Mouse (Mus musculus): ENCODE data around the gene Gm21987. TPM values are rescaled to one million over a fixed set of nuclear protein-coding genes. Genes with fewer than 3 reads are reported as not detected.

The Gm21987 gene
- polyA plus RNA-seq, 1 experiment from 2014 or later = 0.53 TPM

DNA sequence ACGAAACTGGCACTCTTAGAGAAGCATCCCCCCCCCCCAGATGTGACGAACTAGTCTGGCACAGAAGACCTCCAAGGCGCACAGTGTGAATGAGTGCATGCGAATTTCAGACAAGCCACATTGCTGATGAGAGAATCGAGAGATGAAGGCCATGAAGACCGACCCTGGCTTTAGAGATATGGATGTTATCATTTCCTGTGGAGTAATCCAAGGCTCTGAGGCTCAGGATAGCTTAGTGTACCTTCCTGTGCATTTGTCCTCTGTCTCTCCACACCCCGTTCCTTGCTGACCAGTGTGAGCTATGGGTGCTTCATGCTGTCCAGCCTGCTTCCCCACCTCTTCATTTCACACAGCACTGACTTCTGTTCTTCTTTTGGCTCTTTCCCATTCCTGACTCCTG, 28.3 kb downstream of the Gm21987 start:
- no peak overlapping the region for H3K27ac ChIP-seq
- H3K36me3 ChIP-seq = no peaks in the 10 kb centered on the region
- H3K4me1 ChIP-seq (replicated peaks) = 0 out of 2 replicates have a peak, but pooled peaks cover 11% of the 10 kb centered on the region
- no peak overlapping the region for H3K4me2 ChIP-seq (replicated peaks)
- no peak for ATAC-seq
- H3K9me3 ChIP-seq = no peaks in the 10 kb centered on the region
- H3K27me3 ChIP-seq (replicated peaks) = no peaks in the 10 kb centered on the region
- WGBS = 81% methylated on average over 7 of the region's 7 CpGs
- no peak overlapping the region for H3K9ac ChIP-seq
- no peak overlapping the region for H3K4me3 ChIP-seq (replicated peaks)

DNA sequence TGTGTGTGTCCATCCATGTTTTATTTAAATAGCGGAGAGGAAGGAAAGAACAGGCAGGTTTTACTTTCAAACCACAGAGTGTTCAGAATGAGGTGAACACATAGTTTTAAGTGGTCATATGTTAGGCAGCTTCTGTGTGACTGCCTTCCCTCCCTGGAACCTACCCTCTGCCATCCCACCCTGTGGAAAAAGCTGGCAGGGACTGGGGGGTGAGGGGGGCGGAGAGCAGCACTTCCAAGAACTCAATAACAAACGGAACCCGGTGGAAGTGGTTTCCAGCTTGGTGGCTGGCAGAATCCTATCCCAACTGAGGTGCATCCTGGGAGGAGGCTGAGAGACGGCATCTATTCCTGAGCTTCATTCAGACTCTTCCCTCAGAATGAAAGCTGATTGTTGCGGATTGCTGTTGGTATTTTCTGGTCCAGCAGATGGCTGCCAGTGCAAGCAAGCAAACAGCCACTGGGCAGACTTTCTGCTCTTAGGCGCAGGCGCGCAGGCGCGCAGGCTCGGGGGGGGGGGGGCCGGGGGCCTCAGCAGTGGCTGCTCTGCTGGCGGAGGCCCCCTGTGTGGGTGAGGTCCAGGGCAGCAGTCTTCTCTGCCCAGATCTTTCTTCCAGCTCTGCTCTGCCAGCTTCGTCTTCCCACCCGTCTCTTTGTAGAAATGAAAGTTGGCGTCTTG, 29.5 kb downstream of the Gm21987 start:
- Histone ChIP-seq H3K27me3 (replicated peaks) (no peaks in the 10 kb centered on the region), H3K27ac (peak overlapping the region; percentile 28; the same call in 1 of the 2 replicates), H3K4me2 (replicated peaks) (peak overlapping the region; percentile 56), H3K9me3 (no peaks in the 10 kb centered on the region), H3K9ac (peak overlapping the region; percentile 36), H3K4me3 (replicated peaks) (peak overlapping the region; percentile 30), H3K4me1 (replicated peaks) (0 out of 2 replicates have a peak, but pooled peaks cover 11% of the 10 kb centered on the region), H3K36me3 (no peaks in the 10 kb centered on the region)
- peak; percentile 81 for ATAC-seq
- 32% methylated on average over 17 of the region's 17 CpGs for WGBS

DNA sequence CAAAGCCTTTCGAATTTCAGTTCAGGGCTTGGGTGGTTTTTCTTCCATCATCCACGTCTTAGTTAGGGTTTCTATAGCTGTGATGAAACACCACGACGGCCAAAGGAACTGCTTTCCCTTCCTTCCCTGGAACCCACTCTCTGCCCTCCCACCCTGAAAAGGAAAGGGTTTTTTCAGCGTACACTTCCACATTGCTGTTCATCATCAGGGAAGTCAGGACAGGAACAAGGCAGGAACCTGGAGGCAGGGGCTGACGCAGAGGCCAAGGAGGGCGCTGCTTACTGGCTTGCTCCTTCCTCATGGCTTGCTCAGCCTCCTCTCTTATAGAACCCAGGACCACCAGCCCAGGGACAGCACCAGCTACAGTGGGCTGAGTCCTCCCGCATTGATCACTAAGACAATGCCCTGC, 30.0 kb downstream of the Gm21987 start:
- H3K9ac ChIP-seq = peak overlapping the region; percentile 36
- peak overlapping the region; percentile 56 for H3K4me2 ChIP-seq (replicated peaks)
- H3K9me3 ChIP-seq = no peaks in the 10 kb centered on the region
- H3K36me3 ChIP-seq = no peaks in the 10 kb centered on the region
- peak; percentile 29; the same call in 1 of the 2 replicates for ATAC-seq
- H3K27ac ChIP-seq = peak overlapping the region; percentile 28; the same call in 1 of the 2 replicates
- peak overlapping the region; percentile 30 for H3K4me3 ChIP-seq (replicated peaks)
- 40% methylated on average over 8 of the region's 8 CpGs for WGBS
- 0 out of 2 replicates have a peak, but pooled peaks cover 11% of the 10 kb centered on the region for H3K4me1 ChIP-seq (replicated peaks)
- no peaks in the 10 kb centered on the region for H3K27me3 ChIP-seq (replicated peaks)

DNA sequence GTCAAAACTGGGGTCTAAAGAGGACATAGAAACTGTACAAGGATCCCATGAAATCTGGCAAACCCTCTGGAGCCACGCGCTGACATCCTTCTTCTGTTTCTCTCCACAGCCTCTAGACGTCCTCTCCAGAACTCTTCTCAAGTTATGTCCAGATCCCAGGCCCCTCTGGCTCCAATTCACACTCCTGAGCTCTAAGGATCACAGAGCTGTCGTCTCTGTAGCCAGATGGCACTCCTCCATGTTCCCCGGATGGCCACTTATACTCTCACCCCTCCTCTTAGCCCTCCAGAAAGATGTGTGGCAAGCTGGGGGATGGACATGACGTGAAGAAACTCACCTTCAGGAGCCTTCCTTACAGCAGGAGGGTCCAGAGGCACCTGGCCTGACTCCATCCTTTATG, 30.7 kb downstream of the Gm21987 start:
- H3K36me3 ChIP-seq = no peaks in the 10 kb centered on the region
- 85% methylated on average over 6 of the region's 6 CpGs for WGBS
- H3K4me1 ChIP-seq (replicated peaks) = 0 out of 2 replicates have a peak, but pooled peaks cover 11% of the 10 kb centered on the region
- H3K27me3 ChIP-seq (replicated peaks) = no peaks in the 10 kb centered on the region
- H3K27ac ChIP-seq = no peak overlapping the region
- no peak overlapping the region for H3K9ac ChIP-seq
- no peak overlapping the region for H3K4me2 ChIP-seq (replicated peaks)
- ATAC-seq = no peak
- no peaks in the 10 kb centered on the region for H3K9me3 ChIP-seq
- H3K4me3 ChIP-seq (replicated peaks) = no peak overlapping the region

DNA sequence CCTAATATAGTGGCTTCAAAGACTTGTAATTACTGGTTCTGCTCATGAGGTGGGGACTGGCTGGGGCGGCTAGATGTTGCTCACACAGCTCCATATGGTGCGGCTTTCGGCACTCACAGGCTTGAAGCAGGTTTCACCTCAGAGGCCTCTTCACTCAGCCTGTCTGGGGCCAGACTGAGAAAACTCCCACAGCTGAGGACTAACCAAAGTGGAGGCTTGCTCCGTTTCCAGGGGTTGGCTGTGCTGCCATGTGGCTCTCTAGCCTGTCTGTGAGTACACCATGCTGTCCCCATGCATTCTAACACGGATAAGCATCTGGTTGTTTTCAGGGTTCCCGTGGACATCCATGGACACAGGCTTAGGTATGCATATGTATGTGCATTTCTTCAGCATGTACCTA, 31.8 kb downstream of the Gm21987 start:
- Histone ChIP-seq H3K4me2 (replicated peaks) (no peak overlapping the region), H3K27me3 (replicated peaks) (no peaks in the 10 kb centered on the region), H3K27ac (no peak overlapping the region), H3K36me3 (no peaks in the 10 kb centered on the region), H3K9ac (no peak overlapping the region), H3K4me3 (replicated peaks) (no peak overlapping the region), H3K4me1 (replicated peaks) (0 out of 2 replicates have a peak, but pooled peaks cover 11% of the 10 kb centered on the region), H3K9me3 (no peaks in the 10 kb centered on the region)
- ATAC-seq = peak; percentile 6; the same call in 1 of the 2 replicates
- 81% methylated on average over 6 of the region's 6 CpGs for WGBS

DNA sequence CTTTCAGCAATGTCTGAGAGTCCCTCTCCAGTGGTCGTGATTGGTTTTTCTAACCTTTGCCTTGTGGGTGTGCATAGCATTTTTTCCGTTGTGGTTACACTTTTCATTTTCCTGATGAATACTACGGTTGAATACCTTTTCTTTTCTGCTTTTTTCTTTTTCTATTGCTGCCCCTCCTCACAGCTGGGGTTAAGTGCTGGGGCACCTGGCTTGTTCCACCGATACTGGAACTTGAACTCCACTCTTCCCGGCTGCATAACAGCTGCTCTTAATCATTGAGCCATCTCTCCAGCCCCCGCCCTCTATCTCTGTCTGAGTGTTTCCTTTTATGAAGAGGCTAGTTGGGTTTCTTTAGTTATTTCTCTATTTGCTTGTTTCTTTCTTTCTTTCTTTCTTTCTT, 32.2 kb downstream of the Gm21987 start:
- whole genome bisulfite sequencing = 23% methylated on average over 6 of the region's 6 CpGs
- H3K4me1 ChIP-seq (replicated peaks) = 0 out of 2 replicates have a peak, but pooled peaks cover 11% of the 10 kb centered on the region
- no peak overlapping the region for H3K4me2 ChIP-seq (replicated peaks)
- H3K36me3 ChIP-seq = no peaks in the 10 kb centered on the region
- H3K27me3 ChIP-seq (replicated peaks) = no peaks in the 10 kb centered on the region
- no peak overlapping the region for H3K4me3 ChIP-seq (replicated peaks)
- H3K9me3 ChIP-seq = no peaks in the 10 kb centered on the region
- H3K27ac ChIP-seq = no peak overlapping the region
- no peak overlapping the region for H3K9ac ChIP-seq
- peak; percentile 60; the same call in 1 of the 2 replicates for ATAC-seq

DNA sequence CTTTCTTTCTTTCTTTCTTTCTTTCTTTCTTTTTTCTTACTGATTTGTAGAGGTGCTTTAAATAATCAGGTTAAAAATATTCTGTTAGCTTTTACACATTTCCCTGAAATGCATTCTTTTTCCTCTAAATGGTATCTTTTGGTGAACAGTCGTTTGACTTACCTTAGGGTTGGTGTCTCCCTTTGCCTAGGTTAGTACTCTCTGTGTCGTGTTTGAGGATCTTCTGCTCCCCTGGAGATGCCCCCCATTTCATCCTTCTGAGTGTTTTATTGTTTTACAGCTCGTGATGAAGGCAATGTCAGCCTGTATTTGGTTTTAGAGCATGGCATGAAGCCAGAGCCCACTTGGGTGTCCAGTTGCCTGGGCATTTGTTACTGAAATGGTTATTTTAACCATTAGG, 32.7 kb downstream of the Gm21987 start:
- H3K36me3 ChIP-seq = no peaks in the 10 kb centered on the region
- H3K4me1 ChIP-seq (replicated peaks) = 0 out of 2 replicates have a peak, but pooled peaks cover 11% of the 10 kb centered on the region
- no peak for ATAC-seq
- H3K27me3 ChIP-seq (replicated peaks) = no peaks in the 10 kb centered on the region
- H3K4me2 ChIP-seq (replicated peaks) = no peak overlapping the region
- H3K9ac ChIP-seq = no peak overlapping the region
- no peak overlapping the region for H3K27ac ChIP-seq
- WGBS = 27% methylated on average over 3 of the region's 3 CpGs
- no peaks in the 10 kb centered on the region for H3K9me3 ChIP-seq
- H3K4me3 ChIP-seq (replicated peaks) = no peak overlapping the region

DNA sequence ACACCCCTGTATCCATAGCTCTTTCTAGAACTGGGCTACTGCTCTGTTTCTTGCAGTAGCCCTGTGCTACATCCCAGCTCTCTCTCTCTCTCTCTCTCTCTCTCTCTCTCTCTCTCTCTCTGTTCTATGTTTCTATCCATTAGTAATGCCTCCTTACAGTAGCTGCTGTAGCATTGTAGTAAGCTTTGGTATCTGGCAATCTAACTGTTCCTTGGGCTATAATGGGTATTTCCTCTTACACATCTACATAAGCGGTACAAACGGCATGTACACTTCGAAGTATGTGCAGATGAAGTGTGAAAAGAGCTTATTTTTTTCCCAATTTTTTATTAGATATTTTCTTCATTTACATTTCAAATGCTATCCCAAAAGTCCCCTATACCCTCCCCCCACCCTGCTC, 33.1 kb downstream of the Gm21987 start:
- 87% methylated on average over 3 of the region's 3 CpGs for WGBS
- Histone ChIP-seq H3K27ac (no peak overlapping the region), H3K36me3 (no peaks in the 10 kb centered on the region), H3K4me2 (replicated peaks) (no peak overlapping the region), H3K4me3 (replicated peaks) (no peak overlapping the region), H3K9ac (no peak overlapping the region), H3K9me3 (no peaks in the 10 kb centered on the region), H3K4me1 (replicated peaks) (0 out of 2 replicates have a peak, but pooled peaks cover 11% of the 10 kb centered on the region), H3K27me3 (replicated peaks) (no peaks in the 10 kb centered on the region)
- no peak for ATAC-seq

DNA sequence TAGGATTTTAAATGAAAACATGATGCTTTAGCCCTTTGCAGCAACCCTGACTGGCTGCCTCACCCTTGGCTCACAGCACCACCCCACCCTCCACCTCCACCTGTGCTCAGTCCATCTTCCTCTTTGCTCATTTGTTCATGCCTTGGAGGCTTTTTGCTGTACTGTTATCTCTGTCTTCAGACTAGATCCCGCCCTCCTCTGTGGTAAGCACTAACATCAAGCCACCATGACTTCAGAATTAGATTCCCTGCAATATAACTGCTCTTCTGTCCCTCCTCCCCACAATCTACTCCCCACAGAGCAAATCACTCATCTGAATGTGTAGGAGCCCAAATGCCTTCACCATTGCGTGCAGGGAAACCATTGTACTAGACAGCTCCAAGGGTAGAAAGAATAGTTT, 36.8 kb downstream of the Gm21987 start:
- Histone ChIP-seq H3K4me2 (replicated peaks) (no peak overlapping the region), H3K27ac (no peak overlapping the region), H3K36me3 (no peaks in the 10 kb centered on the region), H3K27me3 (replicated peaks) (no peaks in the 10 kb centered on the region), H3K9ac (no peak overlapping the region), H3K9me3 (no peaks in the 10 kb centered on the region), H3K4me3 (replicated peaks) (no peak overlapping the region), H3K4me1 (replicated peaks) (0 out of 2 replicates have a peak, but pooled peaks cover 3% of the 10 kb centered on the region)
- ATAC-seq = no peak
- 80% methylated on average over 2 of the region's 2 CpGs for WGBS

DNA sequence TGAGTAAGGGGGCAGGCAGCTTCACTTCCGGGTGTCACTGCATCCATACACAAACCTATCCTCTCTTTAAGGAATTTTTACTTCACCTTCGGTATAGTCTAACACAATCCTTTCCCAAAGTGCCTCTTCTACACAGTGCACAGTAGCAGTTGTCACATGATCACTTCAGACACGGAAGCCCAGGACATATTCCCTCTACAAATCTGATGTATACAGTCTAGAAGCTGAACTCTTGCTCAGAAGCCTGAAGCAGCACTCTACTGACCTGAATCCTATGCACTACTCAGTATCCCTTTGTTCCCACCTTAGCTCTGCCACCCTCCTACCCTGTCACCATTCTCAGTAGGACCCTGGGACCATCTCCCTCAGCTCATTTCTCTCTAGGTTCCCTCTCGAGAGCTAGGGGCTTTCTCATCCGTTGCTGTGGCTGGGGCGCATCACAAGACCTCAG, 38.4 kb downstream of the Gm21987 start:
- no peak overlapping the region for H3K4me2 ChIP-seq (replicated peaks)
- no peaks in the 10 kb centered on the region for H3K4me1 ChIP-seq (replicated peaks)
- WGBS = 86% methylated on average over 6 of the region's 6 CpGs
- ATAC-seq = no peak
- H3K27me3 ChIP-seq (replicated peaks) = no peaks in the 10 kb centered on the region
- no peaks in the 10 kb centered on the region for H3K36me3 ChIP-seq
- H3K4me3 ChIP-seq (replicated peaks) = no peak overlapping the region
- no peaks in the 10 kb centered on the region for H3K9me3 ChIP-seq
- H3K9ac ChIP-seq = no peak overlapping the region
- H3K27ac ChIP-seq = no peak overlapping the region

DNA sequence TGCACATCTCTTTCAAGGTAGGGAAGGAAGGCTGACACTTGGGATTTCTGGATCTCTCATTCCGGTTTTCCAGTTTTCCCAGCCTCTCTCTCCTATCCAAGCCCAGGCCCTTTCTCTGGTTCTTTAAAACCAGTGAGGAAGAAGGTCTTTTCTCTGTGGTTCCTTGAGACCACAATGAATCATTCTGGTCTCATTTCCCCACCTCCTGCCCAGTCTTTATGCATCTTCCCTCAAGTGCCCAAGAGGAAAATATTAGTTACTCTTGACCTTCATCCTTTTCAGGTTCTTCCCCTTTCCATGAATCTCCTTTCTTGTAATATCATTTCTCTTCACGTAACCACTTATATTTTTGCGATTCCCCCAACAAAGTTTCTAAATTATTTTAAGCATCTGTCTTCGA, 38.9 kb downstream of the Gm21987 start:
- H3K9me3 ChIP-seq = no peaks in the 10 kb centered on the region
- ATAC-seq = no peak
- H3K27me3 ChIP-seq (replicated peaks) = no peaks in the 10 kb centered on the region
- H3K4me3 ChIP-seq (replicated peaks) = no peak overlapping the region
- H3K4me1 ChIP-seq (replicated peaks) = no peaks in the 10 kb centered on the region
- 95% methylated on average over 4 of the region's 4 CpGs for WGBS
- H3K36me3 ChIP-seq = no peaks in the 10 kb centered on the region
- H3K9ac ChIP-seq = no peak overlapping the region
- H3K4me2 ChIP-seq (replicated peaks) = no peak overlapping the region
- no peak overlapping the region for H3K27ac ChIP-seq

DNA sequence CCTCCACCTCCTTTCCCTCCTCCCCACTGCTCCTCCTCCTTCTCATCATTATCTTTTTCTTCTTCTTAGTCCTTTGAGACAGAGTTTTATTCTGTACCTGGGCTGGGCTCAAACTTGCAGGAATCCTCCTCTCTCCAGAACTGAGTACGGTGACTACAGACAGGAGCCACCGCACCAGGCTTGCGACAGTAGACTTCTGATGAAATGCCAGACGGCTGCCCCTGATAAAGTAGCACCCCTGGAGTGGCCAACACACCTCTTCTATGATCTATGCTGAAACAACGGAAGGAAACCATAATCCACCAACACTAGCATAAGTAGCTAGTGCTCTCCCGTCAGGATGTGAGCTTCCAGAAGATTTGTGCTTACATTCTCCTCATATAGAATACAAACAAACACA, 40.5 kb downstream of the Gm21987 start:
- Histone ChIP-seq H3K9me3 (no peaks in the 10 kb centered on the region), H3K4me1 (replicated peaks) (no peaks in the 10 kb centered on the region), H3K4me3 (replicated peaks) (no peak overlapping the region), H3K4me2 (replicated peaks) (no peak overlapping the region), H3K27me3 (replicated peaks) (no peaks in the 10 kb centered on the region), H3K27ac (no peak overlapping the region), H3K9ac (no peak overlapping the region), H3K36me3 (no peaks in the 10 kb centered on the region)
- no peak for ATAC-seq
- 87% methylated on average over 6 of the region's 6 CpGs for WGBS

DNA sequence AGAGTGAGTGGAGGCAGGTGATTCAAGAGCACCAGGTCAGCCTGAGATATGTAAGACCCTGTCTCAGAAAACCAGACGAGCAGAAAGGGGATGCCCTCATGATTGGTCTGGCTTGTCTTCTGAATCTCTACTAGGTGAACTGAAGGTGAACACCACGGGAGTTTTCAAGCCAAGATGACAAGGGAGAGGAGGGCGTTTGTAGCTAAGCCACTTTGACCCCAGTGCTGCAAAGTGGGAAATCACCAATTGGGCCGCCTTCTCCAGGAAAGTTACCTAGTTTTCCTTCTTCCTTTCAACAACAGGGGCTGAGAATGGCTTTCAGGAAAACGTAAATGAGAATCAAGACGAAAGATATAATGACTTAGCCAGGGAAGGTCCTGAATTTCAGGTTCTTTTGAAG, 41.9 kb downstream of the Gm21987 start:
- Histone ChIP-seq H3K9me3 (no peaks in the 10 kb centered on the region), H3K27ac (no peak overlapping the region), H3K4me3 (replicated peaks) (no peak overlapping the region), H3K27me3 (replicated peaks) (no peaks in the 10 kb centered on the region), H3K4me1 (replicated peaks) (no peaks in the 10 kb centered on the region), H3K36me3 (no peaks in the 10 kb centered on the region), H3K4me2 (replicated peaks) (no peak overlapping the region), H3K9ac (no peak overlapping the region)
- 78% methylated on average over 6 of the region's 6 CpGs for WGBS
- ATAC-seq = no peak

Measured in intestine, embryonic 15.5 days (tissue).